Comparison of ENCODE assay signal across 30 mouse cellular contexts in the genomic region with DNA sequence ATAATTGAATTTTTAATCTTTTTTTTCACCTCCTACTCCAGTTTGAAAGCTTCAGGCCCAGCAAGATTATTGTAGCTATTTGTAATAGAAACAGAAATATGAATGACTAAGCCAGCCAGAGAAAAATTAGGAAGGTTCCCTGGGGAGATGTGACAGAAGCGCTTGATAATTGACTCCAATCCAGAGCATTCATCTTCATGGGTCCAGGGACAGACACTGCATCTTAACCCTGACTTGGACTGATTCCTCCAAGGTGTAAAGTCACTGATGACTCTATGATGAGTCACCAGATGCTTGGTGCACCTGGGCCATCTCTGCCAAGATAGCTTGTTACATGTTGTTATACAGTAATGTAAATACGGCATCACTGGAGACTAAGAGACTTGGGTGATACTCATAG.
A peak's percentile ranks its signal among the peaks of the same experiment; 100 is the strongest.
DNase-seq lines count a peak whose midpoint lies in the region; ATAC-seq and TF ChIP-seq lines count a peak whose summit lies in the region.
"Had no signal": no experiment of that assay in that cellular context is flagged by ENCODE, and none has a peak within 500 bp of the region (broad histone marks: within the 10 kb centered on the region; RNA-seq: fewer than 3 reads in every experiment).

No protein-coding gene starts in this region.

- H3K27ac ChIP-seq in cerebellum, adult 2 months (ENCODE audit: insufficient read depth, low read length) = no peak overlapping the region
- H3K27ac ChIP-seq in hindbrain, embryonic 16.5 days (ENCODE audit: low read depth, low read length) = no peak overlapping the region
- H3K27ac ChIP-seq in hindbrain, embryonic 13.5 days = no peak overlapping the region
- H3K27ac ChIP-seq: embryonic facial prominence, embryonic 10.5 days; embryonic facial prominence, embryonic 13.5 days; forebrain, embryonic 12.5 days; forebrain, embryonic 15.5 days; heart, embryonic 15.5 days; hindbrain, embryonic 10.5 days; hindbrain, embryonic 15.5 days had no signal

- no peaks in the 10 kb centered on the region for H3K9me3 ChIP-seq in hindbrain, embryonic 16.5 days (ENCODE audit: control insufficient read depth, low read length)
- H3K9me3 ChIP-seq in hindbrain, embryonic 13.5 days = no peaks in the 10 kb centered on the region
- H3K9me3 ChIP-seq: embryonic facial prominence, embryonic 10.5 days; embryonic facial prominence, embryonic 13.5 days; forebrain, embryonic 12.5 days; forebrain, embryonic 15.5 days; heart, embryonic 12.5 days; heart, embryonic 15.5 days; hindbrain, embryonic 10.5 days; hindbrain, embryonic 15.5 days had no signal

- peaks cover 13% of the 10 kb centered on the region; the same call in 1 of the 2 replicates for H3K4me1 ChIP-seq in cerebellum, adult 2 months (ENCODE audit: control insufficient read depth, insufficient read depth, low read length)
- H3K4me1 ChIP-seq in hindbrain, embryonic 16.5 days (ENCODE audit: control insufficient read depth, insufficient read depth, low read depth, low read length) = 0 out of 2 replicates have a peak, but pooled peaks cover 3% of the 10 kb centered on the region
- H3K4me1 ChIP-seq in hindbrain, embryonic 13.5 days (replicated peaks) = peaks cover 7% of the 10 kb centered on the region
- H3K4me1 ChIP-seq: embryonic facial prominence, embryonic 10.5 days; embryonic facial prominence, embryonic 13.5 days; forebrain, embryonic 12.5 days; forebrain, embryonic 15.5 days; heart, embryonic 12.5 days; heart, embryonic 15.5 days; hindbrain, embryonic 10.5 days had no signal

- H3K9ac ChIP-seq in hindbrain, embryonic 16.5 days (ENCODE audit: low read depth, low read length) = no peak overlapping the region
- H3K9ac ChIP-seq in hindbrain, embryonic 13.5 days = no peak overlapping the region
- H3K9ac ChIP-seq: embryonic facial prominence, embryonic 13.5 days; forebrain, embryonic 12.5 days; forebrain, embryonic 15.5 days; heart, embryonic 12.5 days; heart, embryonic 15.5 days; hindbrain, embryonic 15.5 days had no signal

- H3K4me3 ChIP-seq in cerebellum, adult 2 months (replicated peaks; ENCODE audit: insufficient read depth, low read depth, low read length) = no peak overlapping the region
- no peak overlapping the region for H3K4me3 ChIP-seq in hindbrain, embryonic 16.5 days (ENCODE audit: low read length)
- no peak overlapping the region for H3K4me3 ChIP-seq in hindbrain, embryonic 13.5 days
- H3K4me3 ChIP-seq: embryonic facial prominence, embryonic 10.5 days; embryonic facial prominence, embryonic 13.5 days; erythroblast, embryonic 14.5 days; forebrain, embryonic 12.5 days; forebrain, embryonic 15.5 days; heart, embryonic 12.5 days; heart, embryonic 15.5 days; hindbrain, embryonic 10.5 days; hindbrain, embryonic 15.5 days had no signal

- WGBS in cerebellum, adult 2 months = 25% methylated on average over 2 of the region's 2 CpGs
- WGBS in hindbrain, embryonic 16.5 days = 65% methylated on average over 2 of the region's 2 CpGs
- 70% methylated on average over 2 of the region's 2 CpGs for WGBS in hindbrain, embryonic 13.5 days

- no peak for TF ChIP-seq CTCF in cerebellum, adult 2 months (IDR thresholded peaks at IDR 0.05; ENCODE audit: borderline replicate concordance, insufficient read depth, low read depth, low read length)

- no peak for TF ChIP-seq POLR2A in cerebellum, adult 2 months (IDR thresholded peaks at IDR 0.05; ENCODE audit: borderline replicate concordance, insufficient read depth, low read length)

- no peaks in the 10 kb centered on the region for H3K27me3 ChIP-seq in cerebellum, adult 2 months (ENCODE audit: control insufficient read depth, insufficient read depth, low read length)
- H3K27me3 ChIP-seq in hindbrain, embryonic 16.5 days (replicated peaks; ENCODE audit: control insufficient read depth, insufficient read depth, low read length) = no peaks in the 10 kb centered on the region
- H3K27me3 ChIP-seq in hindbrain, embryonic 13.5 days = no peaks in the 10 kb centered on the region
- H3K27me3 ChIP-seq: CH12.LX; embryonic facial prominence, embryonic 13.5 days; forebrain, embryonic 12.5 days; forebrain, embryonic 15.5 days; heart, embryonic 15.5 days; hindbrain, embryonic 15.5 days had no signal

- 0 out of 2 replicates have a peak, but pooled peaks have one; percentile 18 for ATAC-seq in hindbrain, embryonic 16.5 days
- ATAC-seq in hindbrain, embryonic 13.5 days (ENCODE audit: low FRiP score) = no peak
- ATAC-seq: forebrain, embryonic 15.5 days; inflammation-experienced regulatory T-cells, adult 6 months; intestine, embryonic 16.5 days had no signal

- peak; percentile 33 to 72 for DNase-seq in cerebellum, adult 2 months
- DNase-seq in cerebellum, postnatal 36 days = no peak
- peak; percentile 34 for DNase-seq in MN1 (ENCODE audit: low spot score)
- no peak for DNase-seq in left cerebral cortex, postnatal 14 days (ENCODE audit: low spot score in 2 of 2)
- DNase-seq: adrenal gland, adult 2 months; adrenal gland, postnatal 14 days; B cell, adult 2 months; cerebellum, adult 9-11 months; embryo, embryonic 11 days; gastrocnemius, postnatal 10 days; gastrocnemius, postnatal 36 days; heart, postnatal 10 days; heart, postnatal 36 days; kidney, adult 18-20 months; kidney, adult 9 months had no signal

- intact Hi-C loops in left cerebral cortex, postnatal 14 days (cut with DNase I) = no loop called here

- H3K36me3 ChIP-seq in hindbrain, embryonic 16.5 days (ENCODE audit: control insufficient read depth, insufficient read depth, low read length) = no peaks in the 10 kb centered on the region
- H3K36me3 ChIP-seq in hindbrain, embryonic 13.5 days = no peaks in the 10 kb centered on the region
- H3K36me3 ChIP-seq: embryonic facial prominence, embryonic 10.5 days; embryonic facial prominence, embryonic 13.5 days; forebrain, embryonic 12.5 days; forebrain, embryonic 15.5 days; G1E; heart, embryonic 12.5 days; heart, embryonic 15.5 days; hindbrain, embryonic 10.5 days; hindbrain, embryonic 15.5 days had no signal

- H3K4me2 ChIP-seq in hindbrain, embryonic 16.5 days (ENCODE audit: low read length) = no peak overlapping the region
- H3K4me2 ChIP-seq in hindbrain, embryonic 13.5 days = no peak overlapping the region
- H3K4me2 ChIP-seq: embryonic facial prominence, embryonic 13.5 days; forebrain, embryonic 12.5 days; forebrain, embryonic 15.5 days; heart, embryonic 12.5 days; heart, embryonic 15.5 days; hindbrain, embryonic 15.5 days had no signal

Comparison
In these comparisons a context has a peak if more than half of its experiments do, and no peak if none do; other contexts are left out.
1. DNase-seq: peak in cerebellum, adult 2 months (2 of 2) and MN1 (single experiment); none in cerebellum, postnatal 36 days (0 of 2) and left cerebral cortex, postnatal 14 days (0 of 2).